7 mouse cellular contexts compared by ENCODE assay signal in genomic region chr11:117057451-117057850, GRCm38 (mm10). TPM values are rescaled to one million over a fixed set of nuclear protein-coding genes. Genes with fewer than 3 reads are reported as not detected.
A peak's percentile ranks its signal among the peaks of the same experiment; 100 is the strongest.
DNase-seq lines count a peak whose midpoint lies in the region; ATAC-seq and TF ChIP-seq lines count a peak whose summit lies in the region.

No protein-coding gene starts in this region.

- no peak overlapping the region for H3K27ac ChIP-seq in limb, embryonic 14.5 days (replicated peaks; ENCODE audit: low read depth, low read length)
- no peak overlapping the region for H3K27ac ChIP-seq in small intestine, adult 2 months (ENCODE audit: insufficient read depth, low read depth, low read length)

- no peak overlapping the region for H3K9ac ChIP-seq in limb, embryonic 14.5 days (ENCODE audit: low read depth, low read length, severe bottlenecking)

- peak; percentile 62 for TF ChIP-seq CTCF in E14TG2a.4 (conservative IDR thresholded peaks at IDR 0.05; ENCODE audit: low read length)
- peak; percentile 64; the same call in 1 of the 2 replicates for TF ChIP-seq CTCF in small intestine, adult 2 months (IDR thresholded peaks at IDR 0.05; ENCODE audit: extremely low read depth, insufficient read length, insufficient replicate concordance, low read depth, low read length)

- H3K27me3 ChIP-seq in E14TG2a.4 (ENCODE audit: insufficient read depth, low read length): no peaks in the 10 kb centered on the region
- H3K27me3 ChIP-seq in limb, embryonic 14.5 days (ENCODE audit: control insufficient read depth, insufficient read depth, low read length): no peaks in the 10 kb centered on the region
- H3K27me3 ChIP-seq in small intestine, adult 2 months (ENCODE audit: control insufficient read depth, insufficient read depth, low read length): no peaks in the 10 kb centered on the region

- DNase-seq in A20 (ENCODE audit: low read depth, low spot score): peak; percentile 47
- peak; percentile 63 to 78 for DNase-seq in cerebellum, postnatal 25 days
- DNase-seq in induced T-regulatory cell, adult 2 months (ENCODE audit: low read depth): peak; percentile 41
- DNase-seq in limb, embryonic 14.5 days (ENCODE audit: low spot score): peak; percentile 46

- no peak for TF ChIP-seq POLR2A in limb, embryonic 14.5 days (IDR thresholded peaks at IDR 0.05; ENCODE audit: borderline replicate concordance, extremely low read depth, insufficient read depth, insufficient read length)
- no peak for TF ChIP-seq POLR2A in small intestine, adult 2 months (IDR thresholded peaks at IDR 0.05; ENCODE audit: low read depth, low read length)

- H3K36me3 ChIP-seq in E14TG2a.4 (ENCODE audit: insufficient read depth, low read length): no peaks in the 10 kb centered on the region
- no peaks in the 10 kb centered on the region for H3K36me3 ChIP-seq in limb, embryonic 14.5 days (ENCODE audit: control insufficient read depth, insufficient read depth, low read length)
- no peaks in the 10 kb centered on the region for H3K36me3 ChIP-seq in small intestine, adult 2 months (ENCODE audit: control insufficient read depth, insufficient read depth, low read length)

- ATAC-seq in limb, embryonic 14.5 days (ENCODE audit: low FRiP score, low read depth): no peak
- no peak for ATAC-seq in erythroid progenitor cell, adult 5-6 weeks (replicated peaks; ENCODE audit: low FRiP score, poor library complexity, severe bottlenecking)

- no peaks in the 10 kb centered on the region for H3K9me3 ChIP-seq in E14TG2a.4 (ENCODE audit: low read length)
- H3K9me3 ChIP-seq in limb, embryonic 14.5 days (ENCODE audit: control insufficient read depth, low read length): no peaks in the 10 kb centered on the region

- H3K4me3 ChIP-seq in E14TG2a.4 (replicated peaks; ENCODE audit: low read length): no peak overlapping the region
- no peak overlapping the region for H3K4me3 ChIP-seq in limb, embryonic 14.5 days (replicated peaks; ENCODE audit: low read length)
- H3K4me3 ChIP-seq in small intestine, adult 2 months (ENCODE audit: low read depth, low read length): no peak overlapping the region

- H3K4me1 ChIP-seq in E14TG2a.4 (replicated peaks; ENCODE audit: low read depth, low read length): peaks cover 25% of the 10 kb centered on the region
- peaks cover 4% of the 10 kb centered on the region; the same call in 1 of the 2 replicates for H3K4me1 ChIP-seq in limb, embryonic 14.5 days (ENCODE audit: control insufficient read depth, insufficient read depth, low read length)
- H3K4me1 ChIP-seq in small intestine, adult 2 months (ENCODE audit: control insufficient read depth, insufficient read depth, insufficient read length, low read length): peaks cover 4% of the 10 kb centered on the region

- no peak overlapping the region for H3K4me2 ChIP-seq in limb, embryonic 14.5 days (replicated peaks; ENCODE audit: low read depth, low read length, severe bottlenecking)

- 40% methylated on average over 7 of the region's 7 CpGs for WGBS in limb, embryonic 14.5 days
- 26% methylated on average over 7 of the region's 7 CpGs for WGBS in small intestine, adult 2 months

RNA-seq across cellular contexts. Expression of gene Sec14l1, which starts 57.5 kb away (rescaled TPM):
- polyA plus RNA-seq in limb, embryonic 14.5 days (2012; rRNA removed): 72.5 and 85.2 TPM in 2 replicates
- polyA plus RNA-seq in limb, embryonic 14.5 days (2014; fragmentation: Nextera tagmentation; extraction: Ambion mirVana): 38.7 and 40.3 TPM in 2 replicates
- 32.6 and 49.2 TPM in 2 replicates for polyA plus RNA-seq in small intestine, adult 2 months (2012; rRNA removed)
- total RNA-seq in erythroid progenitor cell, adult 5-6 weeks (2015; ENCODE audit: low replicate concordance): 27.4 and 32.3 TPM in 2 replicates
- total RNA-seq in erythroid progenitor cell, adult 5-6 weeks (2017; ENCODE audit: low replicate concordance): 41.3 and 44.3 TPM in 2 replicates
